Mouse (Mus musculus) v-Abl transformed pro-B cells (cell line): ENCODE measurements around the gene Pla1a.

Experiments
- in situ Hi-C, 2 experiments: fragments of 400-800 bp; cut with MboI; formaldehyde crosslinking; loops; one replicate each; pipeline ENCODE4 v1.15.1; 2025; ENCODE audit not compliant: unreplicated experiment in 2 of 2

The Pla1a gene

GRCm38 (mm10) chr16:38353642-38354041 lies 79.3 kb downstream of the Pla1a start:
- in situ Hi-C loops = no loop called here

GRCm38 (mm10) chr16:38352851-38353250 lies 80.1 kb downstream of the Pla1a start:
- in situ Hi-C loops = no loop called here

GRCm38 (mm10) chr16:38352031-38352430 lies 80.9 kb downstream of the Pla1a start:
- in situ Hi-C loops = no loop called here

GRCm38 (mm10) chr16:38350939-38351338 lies 82.0 kb downstream of the Pla1a start:
- in situ Hi-C loops = no loop called here

- in situ Hi-C loops = no loop called here
Observed at GRCm38 (mm10) chr16:38350361-38350855, 82.5 kb downstream of the Pla1a start.

- in situ Hi-C loops = loop anchor here (5.0 to 25.0 kb wide), 8 partner anchors 132 to 712 kb away; partner anchors contain the start of gene Upk1b (in 1 of the 2)
Observed at GRCm38 (mm10) chr16:38349881-38350280, 83.1 kb downstream of the Pla1a start.

- in situ Hi-C loops = loop anchor here (5.0 to 25.0 kb wide), 8 partner anchors 134 to 714 kb away; partner anchors contain the start of gene Upk1b (in 1 of the 2)
Observed at GRCm38 (mm10) chr16:38348217-38348761, 84.7 kb downstream of the Pla1a start.

- in situ Hi-C loops = loop anchor here (5.0 to 25.0 kb wide), 8 partner anchors 135 to 715 kb away; partner anchors contain the start of gene Upk1b (in 1 of the 2)
Observed at GRCm38 (mm10) chr16:38347588-38347987, 85.4 kb downstream of the Pla1a start.

GRCm38 (mm10) chr16:38346529-38347325 lies 86.2 kb downstream of the Pla1a start, which contains the start of the genes Cox17 and Gm21987:
Cox17 (plus strand) TSS chr16:38346991.
Gm21987 (plus strand) TSS chr16:38347040.
- in situ Hi-C loops = loop anchor here (5.0 to 25.0 kb wide), 8 partner anchors 136 to 716 kb away; partner anchors contain the start of gene Upk1b (in 1 of the 2)
